Mouse (Mus musculus) right cerebral cortex, adult 2 months (tissue): ENCODE measurements at regions not wholly inside any gene's neighbourhood (a gene's known extent, or its start where the extent isn't known, plus 50 kb on each side); places are given as distances from the start of the nearest gene placed in this dataset.

ENCODE experiments used
- DNase-seq, 2 experiments: peaks; one replicate each; pipeline ENCODE4 v3.0.0; 2021 to 2022; ENCODE audit warnings: low spot score in 2 of 2

- DNase-seq = no peak
These were observed 187.7 kb upstream of the Sgcd start for GRCm38 (mm10) chr11:48176451-48176850.

GRCm38 (mm10) chr11:48152219-48152618 lies 163.4 kb upstream of the Sgcd start:
- DNase-seq = no peak

GRCm38 (mm10) chr11:48133335-48133734 lies 144.6 kb upstream of the Sgcd start:
- DNase-seq = no peak

GRCm38 (mm10) chr11:48098063-48098462 lies 109.3 kb upstream of the Sgcd start:
- no peak for DNase-seq

- DNase-seq = no peak
These were observed 108.7 kb upstream of the Sgcd start for GRCm38 (mm10) chr11:48097455-48097854.

- no peak for DNase-seq
These were observed 78.3 kb upstream of the Sgcd start for GRCm38 (mm10) chr11:48067072-48067471.

- DNase-seq = no peak
These were observed 75.0 kb upstream of the Sgcd start for GRCm38 (mm10) chr11:48063719-48064118.

GRCm38 (mm10) chr11:48061501-48061900 lies 72.7 kb upstream of the Sgcd start:
- no peak for DNase-seq

- no peak for DNase-seq
These were observed 62.5 kb upstream of the Sgcd start for GRCm38 (mm10) chr11:48051156-48051866.

GRCm38 (mm10) chr11:48048311-48048710 lies 59.5 kb upstream of the Sgcd start:
- no peak for DNase-seq
